Mouse (Mus musculus) midbrain, embryonic 12.5 days (tissue): ENCODE results near the gene Npas3. TPM values are rescaled to one million over a fixed set of nuclear protein-coding genes. Genes with fewer than 3 reads are reported as not detected.

Source experiments
- ATAC-seq: fragments of 200-750 bp; cut with Nextera tagmentation; 2 replicates; pipeline ENCODE4 v1.8.0; 2017; ENCODE audit warnings: low read depth, moderate TSS enrichment, moderate library complexity; ENCODE audit not compliant: low FRiP score
- H3K27ac ChIP-seq: fragments of 300-500 bp; sonication (generic); replicated peaks from 2 replicates; pipeline ENCODE4 v1.5.1; 2016; ENCODE audit warnings: mild to moderate bottlenecking
- H3K27me3 ChIP-seq: fragments of 300-500 bp; sonication (generic); 2 replicates; pipeline ENCODE4 v1.6.1; 2016; ENCODE audit warnings: mild to moderate bottlenecking
- H3K36me3 ChIP-seq: fragments of 300-500 bp; sonication (generic); 2 replicates; pipeline ENCODE4 v1.6.1; 2016
- H3K4me1 ChIP-seq: fragments of 300-500 bp; sonication (generic); 2 replicates; pipeline ENCODE4 v1.6.1; 2016
- H3K4me2 ChIP-seq: fragments of 300-500 bp; sonication (generic); replicated peaks from 2 replicates; pipeline ENCODE4 v1.6.1; 2016; ENCODE audit warnings: mild to moderate bottlenecking, moderate library complexity
- H3K4me3 ChIP-seq: fragments of 300-500 bp; sonication (generic); 2 replicates; pipeline ENCODE4 v1.5.1; 2016; ENCODE audit warnings: mild to moderate bottlenecking
- H3K9ac ChIP-seq: fragments of 300-500 bp; sonication (generic); replicated peaks from 2 replicates; pipeline ENCODE4 v1.6.1; 2016; ENCODE audit warnings: mild to moderate bottlenecking, moderate library complexity
- H3K9me3 ChIP-seq: fragments of 300-500 bp; sonication (generic); 2 replicates; pipeline ENCODE4 v1.6.1; 2016; ENCODE audit warnings: mild to moderate bottlenecking
- WGBS: fragments of 180-500 bp; shearing (Covaris S2); methylation state at CpG from one replicate; pipeline ENCODE4 v1.1.7; 2016; 5-methylcytosine and 5-hydroxymethylcytosine counted together
- polyA plus RNA-seq: library from polyadenylated mRNA; unstranded; fragments of >200 nt; fragmentation: Nextera tagmentation; extraction: Ambion mirVana; gene quantifications from 2 replicates; pipeline ENCODE4 v1.2.1, GENCODE M21; 2016

Gene Npas3
- polyA plus RNA-seq, 1 experiment from 2014 or later = 30.0 TPM

- Histone ChIP-seq H3K4me1 (peaks cover 36% of the 10 kb centered on the region), H3K4me2 (no peak overlapping the region), H3K27ac (no peak overlapping the region), H3K36me3 (no peaks in the 10 kb centered on the region), H3K27me3 (no peaks in the 10 kb centered on the region), H3K4me3 (no peak overlapping the region), H3K9me3 (no peaks in the 10 kb centered on the region), H3K9ac (no peak overlapping the region)
- no peak for ATAC-seq
- WGBS = 83% methylated on average over 3 of the region's 3 CpGs
Measured at GRCm38 (mm10) chr12:53331800-53332199, 83.3 kb downstream of the Npas3 start.

- WGBS = 95% methylated on average over 2 of the region's 2 CpGs
Measured at GRCm38 (mm10) chr12:53333251-53333650, 84.8 kb downstream of the Npas3 start.

GRCm38 (mm10) chr12:53338349-53338948 is 90.0 kb downstream of the Npas3 start:
- no peak overlapping the region for H3K4me3 ChIP-seq
- H3K27ac ChIP-seq = peak overlapping the region; percentile 67
- H3K4me1 ChIP-seq = peaks cover 12% of the 10 kb centered on the region
- no peak overlapping the region; the same call in 1 of the 2 replicates for H3K9ac ChIP-seq
- H3K36me3 ChIP-seq = no peaks in the 10 kb centered on the region
- no peak for ATAC-seq
- no peak overlapping the region for H3K4me2 ChIP-seq
- H3K9me3 ChIP-seq = no peaks in the 10 kb centered on the region
- H3K27me3 ChIP-seq = no peaks in the 10 kb centered on the region
- 36% methylated on average over 14 of the region's 14 CpGs for WGBS

More at GRCm38 (mm10) chr12:53333251-53333650, 84.8 kb downstream of the Npas3 start:
- Histone ChIP-seq H3K27me3 (no peaks in the 10 kb centered on the region), H3K9ac (no peak overlapping the region), H3K9me3 (no peaks in the 10 kb centered on the region), H3K4me2 (no peak overlapping the region), H3K27ac (no peak overlapping the region), H3K36me3 (no peaks in the 10 kb centered on the region), H3K4me3 (no peak overlapping the region), H3K4me1 (peaks cover 28% of the 10 kb centered on the region)
- ATAC-seq = no peak

GRCm38 (mm10) chr12:53342741-53343140 is 94.3 kb downstream of the Npas3 start:
- 78% methylated on average over 9 of the region's 9 CpGs for WGBS
- no peaks in the 10 kb centered on the region for H3K9me3 ChIP-seq

GRCm38 (mm10) chr12:53351860-53352259 is 103.4 kb downstream of the Npas3 start:
- no peak for ATAC-seq
- no peak overlapping the region for H3K9ac ChIP-seq
- peaks cover 16% of the 10 kb centered on the region for H3K4me1 ChIP-seq
- WGBS = 62% methylated on average over 7 of the region's 7 CpGs
- H3K27me3 ChIP-seq = no peaks in the 10 kb centered on the region
- no peak overlapping the region; the same call in 1 of the 2 replicates for H3K27ac ChIP-seq
- no peak overlapping the region for H3K4me2 ChIP-seq
- no peaks in the 10 kb centered on the region for H3K36me3 ChIP-seq
- H3K4me3 ChIP-seq = no peak overlapping the region
- H3K9me3 ChIP-seq = no peaks in the 10 kb centered on the region

More at GRCm38 (mm10) chr12:53342741-53343140, 94.3 kb downstream of the Npas3 start:
- no peak overlapping the region for H3K4me2 ChIP-seq
- no peak overlapping the region for H3K9ac ChIP-seq
- H3K4me1 ChIP-seq = peaks cover 10% of the 10 kb centered on the region
- H3K27ac ChIP-seq = no peak overlapping the region
- no peak overlapping the region for H3K4me3 ChIP-seq
- H3K27me3 ChIP-seq = no peaks in the 10 kb centered on the region
- ATAC-seq = no peak
- no peaks in the 10 kb centered on the region for H3K36me3 ChIP-seq

- WGBS = 89% methylated on average over 5 of the region's 5 CpGs
- Histone ChIP-seq H3K27ac (no peak overlapping the region), H3K27me3 (no peaks in the 10 kb centered on the region), H3K9me3 (no peaks in the 10 kb centered on the region), H3K4me2 (no peak overlapping the region), H3K4me3 (no peak overlapping the region), H3K36me3 (no peaks in the 10 kb centered on the region), H3K9ac (no peak overlapping the region), H3K4me1 (peaks cover 9% of the 10 kb centered on the region; the same call in 1 of the 2 replicates)
- no peak for ATAC-seq
Measured at GRCm38 (mm10) chr12:53365751-53366150, 117.3 kb downstream of the Npas3 start.

GRCm38 (mm10) chr12:53384851-53385250 is 136.4 kb downstream of the Npas3 start:
- Histone ChIP-seq H3K27ac (no peak overlapping the region; the same call in 1 of the 2 replicates), H3K4me3 (no peak overlapping the region), H3K27me3 (no peaks in the 10 kb centered on the region), H3K9me3 (no peaks in the 10 kb centered on the region), H3K4me1 (no peaks in the 10 kb centered on the region), H3K4me2 (no peak overlapping the region), H3K9ac (no peak overlapping the region), H3K36me3 (no peaks in the 10 kb centered on the region)
- 81% methylated on average over 8 of the region's 8 CpGs for WGBS
- no peak for ATAC-seq

- H3K4me3 ChIP-seq = no peak overlapping the region
- H3K9me3 ChIP-seq = no peaks in the 10 kb centered on the region
- H3K4me2 ChIP-seq = no peak overlapping the region
- WGBS = 63% methylated on average over 4 of the region's 4 CpGs
- H3K4me1 ChIP-seq = peaks cover 18% of the 10 kb centered on the region
- H3K36me3 ChIP-seq = no peaks in the 10 kb centered on the region
- no peaks in the 10 kb centered on the region for H3K27me3 ChIP-seq
- H3K9ac ChIP-seq = no peak overlapping the region
- ATAC-seq = no peak
- H3K27ac ChIP-seq = no peak overlapping the region
Measured at GRCm38 (mm10) chr12:53405856-53406255, 157.4 kb downstream of the Npas3 start.

GRCm38 (mm10) chr12:53407776-53408175 is 159.3 kb downstream of the Npas3 start:
- Histone ChIP-seq H3K4me2 (no peak overlapping the region), H3K36me3 (no peaks in the 10 kb centered on the region), H3K27ac (no peak overlapping the region), H3K9me3 (no peaks in the 10 kb centered on the region), H3K9ac (no peak overlapping the region), H3K27me3 (no peaks in the 10 kb centered on the region), H3K4me3 (no peak overlapping the region), H3K4me1 (peaks cover 23% of the 10 kb centered on the region)
- no peak for ATAC-seq
- 51% methylated on average over 3 of the region's 3 CpGs for WGBS

- no peaks in the 10 kb centered on the region for H3K27me3 ChIP-seq
- no peak overlapping the region for H3K4me2 ChIP-seq
- H3K4me3 ChIP-seq = no peak overlapping the region
- WGBS = 93% methylated on average over 4 of the region's 4 CpGs
- H3K27ac ChIP-seq = no peak overlapping the region
- peaks cover 23% of the 10 kb centered on the region for H3K4me1 ChIP-seq
- H3K9me3 ChIP-seq = no peaks in the 10 kb centered on the region
- H3K36me3 ChIP-seq = no peaks in the 10 kb centered on the region
- no peak overlapping the region for H3K9ac ChIP-seq
- no peak for ATAC-seq
Measured at GRCm38 (mm10) chr12:53409711-53410110, 161.2 kb downstream of the Npas3 start.

GRCm38 (mm10) chr12:53410647-53411046 is 162.2 kb downstream of the Npas3 start:
- Histone ChIP-seq H3K9ac (no peak overlapping the region), H3K27me3 (no peaks in the 10 kb centered on the region), H3K36me3 (no peaks in the 10 kb centered on the region), H3K4me1 (peaks cover 23% of the 10 kb centered on the region), H3K27ac (no peak overlapping the region), H3K9me3 (no peaks in the 10 kb centered on the region), H3K4me2 (no peak overlapping the region), H3K4me3 (no peak overlapping the region)
- WGBS = 68% methylated on average over 2 of the region's 2 CpGs
- ATAC-seq = no peak

- 79% methylated on average over 4 of the region's 4 CpGs for WGBS
- Histone ChIP-seq H3K27ac (no peak overlapping the region), H3K36me3 (no peaks in the 10 kb centered on the region), H3K4me3 (no peak overlapping the region), H3K4me1 (peaks cover 18% of the 10 kb centered on the region), H3K4me2 (no peak overlapping the region), H3K27me3 (no peaks in the 10 kb centered on the region), H3K9me3 (no peaks in the 10 kb centered on the region), H3K9ac (no peak overlapping the region)
- no peak for ATAC-seq
Measured at GRCm38 (mm10) chr12:53416096-53416495, 167.6 kb downstream of the Npas3 start.

- H3K36me3 ChIP-seq = no peaks in the 10 kb centered on the region
- peaks cover 22% of the 10 kb centered on the region for H3K4me1 ChIP-seq
- H3K4me3 ChIP-seq = no peak overlapping the region
- H3K27me3 ChIP-seq = no peaks in the 10 kb centered on the region
- no peaks in the 10 kb centered on the region for H3K9me3 ChIP-seq
- ATAC-seq = no peak
- H3K9ac ChIP-seq = no peak overlapping the region
- WGBS = 80% methylated on average over 4 of the region's 4 CpGs
- no peak overlapping the region for H3K4me2 ChIP-seq
- H3K27ac ChIP-seq = no peak overlapping the region
Measured at GRCm38 (mm10) chr12:53421701-53422100, 173.2 kb downstream of the Npas3 start.
